Mouse (Mus musculus): ENCODE measurements at regions not wholly inside any gene's neighbourhood (a gene's known extent, or its start where the extent isn't known, plus 50 kb on each side); places are given as distances from the start of the nearest gene placed in this dataset.
A peak's percentile ranks its signal among the peaks of the same experiment; 100 is the strongest.
"Not testable (repeated sequence)": the region's sequence is repeated elsewhere in the genome, so short reads cannot be mapped to it uniquely, and the experiment has no call there.

DNA sequence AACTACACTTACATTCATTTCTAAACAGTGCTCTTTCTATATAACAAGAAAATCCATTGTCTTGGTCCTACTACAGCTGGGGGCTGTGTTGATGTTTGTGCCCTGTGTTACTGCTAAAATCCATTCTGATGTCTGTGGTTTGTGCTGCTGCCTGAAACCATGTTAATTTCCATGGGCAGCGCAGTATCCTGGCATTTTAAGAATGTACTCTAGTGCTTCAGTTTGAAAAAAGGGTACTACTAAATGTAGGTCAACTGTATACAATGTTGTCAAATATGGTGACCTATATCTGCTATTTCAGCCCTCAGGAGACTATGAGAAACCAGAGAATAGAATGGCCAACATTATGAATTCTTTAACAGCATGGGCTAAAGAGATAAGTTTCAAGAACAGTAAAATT is 1052.2 kb downstream of the Hace1 start:
- DNase-seq (ENCODE audit: low spot score in 2 of 2), result no peak

DNA sequence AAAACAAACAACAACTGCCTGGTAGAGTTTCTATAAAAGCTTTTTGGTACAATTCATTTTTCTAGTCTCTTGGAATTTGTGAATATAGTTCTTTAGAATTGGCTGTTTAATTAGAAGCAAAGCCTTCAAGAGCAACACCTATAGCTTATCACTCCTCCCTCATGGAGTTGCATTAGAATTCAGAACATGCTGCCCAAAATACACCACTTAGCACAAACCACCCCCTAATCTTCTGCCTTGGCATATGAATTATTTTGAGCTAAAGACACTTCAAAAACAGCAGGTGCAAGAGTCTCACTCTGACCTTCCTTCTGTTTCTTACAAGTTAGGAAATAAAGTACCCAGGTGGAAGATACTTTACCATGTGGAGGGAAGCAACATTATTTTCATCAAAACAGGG is 1085.4 kb downstream of the Hace1 start:
- no peak for DNase-seq (ENCODE audit: low spot score in 2 of 2)

DNA sequence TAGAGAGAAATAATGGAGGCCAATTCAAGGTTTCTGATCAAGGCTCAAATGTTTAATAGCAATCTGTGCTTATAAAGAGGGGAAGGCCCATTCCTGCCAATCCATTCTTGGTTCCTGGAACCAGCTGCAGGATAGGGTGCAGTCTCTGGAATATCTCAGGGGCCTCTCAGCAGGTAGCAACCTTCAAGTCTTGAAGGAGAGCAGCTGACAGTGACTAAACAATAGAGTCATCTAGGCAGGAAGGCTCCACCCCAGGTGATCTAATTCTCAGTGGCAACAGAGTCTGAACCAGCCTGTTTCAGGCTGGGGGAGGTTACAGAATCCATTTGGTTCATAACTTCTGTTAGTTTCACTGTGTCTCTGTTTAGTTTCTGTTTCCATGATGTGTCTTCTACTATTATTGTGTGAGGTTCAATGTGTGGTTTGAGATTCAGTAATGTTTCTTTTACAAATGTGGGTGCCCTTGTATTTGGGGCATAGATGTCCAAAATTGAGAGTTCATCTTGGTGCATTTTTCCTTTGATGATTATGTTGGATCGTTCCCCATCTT is 1112.3 kb downstream of the Hace1 start:
- DNase-seq (ENCODE audit: low spot score in 2 of 2), result not testable (repeated sequence)

DNA sequence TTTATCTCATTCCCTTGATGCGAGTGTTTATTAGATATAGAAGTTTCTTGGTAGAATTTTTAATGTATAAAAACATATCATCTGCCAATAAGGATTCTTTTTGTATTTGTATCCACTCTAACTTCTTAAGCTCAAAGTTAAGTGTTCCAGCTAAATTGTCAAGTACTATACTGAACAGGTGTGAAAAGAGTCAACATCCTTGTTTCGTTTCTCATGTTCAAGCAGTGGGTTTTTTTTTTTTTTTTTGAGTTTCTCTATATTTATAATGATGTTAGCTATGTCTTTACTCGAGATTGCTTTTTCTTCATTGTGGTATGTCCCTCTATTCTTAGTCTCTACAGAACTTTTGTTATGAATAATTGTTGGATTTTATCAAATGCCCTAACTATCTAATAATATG is 1115.0 kb downstream of the Hace1 start:
- DNase-seq (ENCODE audit: low spot score in 2 of 2), result no peak

DNA sequence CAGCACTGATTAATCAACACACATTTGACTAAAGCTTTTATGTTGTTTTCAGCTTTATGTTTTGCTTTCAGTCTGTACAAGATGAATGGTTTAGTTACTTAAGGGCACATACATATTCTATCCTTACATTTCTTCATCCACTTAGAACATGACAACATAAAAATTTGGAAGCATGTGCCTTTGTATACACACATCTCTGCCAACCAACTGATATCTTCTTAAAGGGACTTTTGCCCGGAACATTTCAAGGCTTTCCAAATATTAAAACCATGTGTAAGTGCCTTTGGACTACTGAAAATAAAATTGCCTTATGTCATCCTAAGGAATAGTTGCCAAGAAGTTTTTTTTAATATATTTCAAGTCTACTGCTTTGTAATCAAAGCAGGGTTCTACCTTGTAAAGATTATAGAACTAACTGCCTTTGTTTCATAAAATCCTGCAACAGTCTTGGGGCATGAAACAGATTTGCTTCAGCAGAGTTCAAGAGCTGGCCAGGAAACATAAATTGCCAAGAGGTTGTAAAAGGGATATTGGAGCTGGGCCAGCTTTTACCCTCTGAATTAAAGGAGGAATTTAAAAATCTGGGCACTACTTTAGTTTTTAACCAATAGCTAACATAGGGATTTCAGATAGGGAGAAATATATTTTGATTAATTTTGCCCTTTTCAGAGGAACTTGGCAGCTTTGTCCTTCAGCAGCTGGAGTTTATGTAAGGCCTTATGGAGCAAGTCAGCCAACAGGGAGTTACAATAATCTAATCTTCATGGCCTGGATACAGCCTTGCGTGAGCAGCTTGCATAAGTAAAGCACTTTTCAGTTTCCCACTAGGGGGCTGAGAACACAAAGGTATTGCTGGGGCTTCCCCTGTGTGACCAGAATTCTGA is 1120.0 kb downstream of the Hace1 start:
- peak in 1 of 2 experiments; percentile 20 for DNase-seq (ENCODE audit: low spot score in 2 of 2)

DNA sequence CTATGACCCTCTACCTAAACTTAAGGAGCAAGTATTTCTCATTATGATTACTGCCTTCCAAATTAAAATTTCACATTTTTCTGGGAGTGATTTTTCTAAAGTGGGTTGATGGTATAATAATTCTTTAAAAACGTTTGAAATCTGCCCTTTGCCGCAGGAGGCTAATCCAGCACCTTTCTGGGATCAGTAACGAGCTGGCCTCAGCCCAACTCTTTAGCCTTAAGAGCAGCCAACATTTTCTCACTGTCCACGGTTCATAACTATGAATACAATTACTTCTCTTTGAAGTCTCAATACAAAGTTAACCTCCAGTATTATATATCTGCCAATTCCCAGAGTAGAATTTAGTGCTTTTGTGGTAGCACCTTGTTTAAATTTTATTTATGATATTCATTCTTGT is 1123.6 kb downstream of the Hace1 start:
- DNase-seq (ENCODE audit: low spot score in 2 of 2), result no peak

DNA sequence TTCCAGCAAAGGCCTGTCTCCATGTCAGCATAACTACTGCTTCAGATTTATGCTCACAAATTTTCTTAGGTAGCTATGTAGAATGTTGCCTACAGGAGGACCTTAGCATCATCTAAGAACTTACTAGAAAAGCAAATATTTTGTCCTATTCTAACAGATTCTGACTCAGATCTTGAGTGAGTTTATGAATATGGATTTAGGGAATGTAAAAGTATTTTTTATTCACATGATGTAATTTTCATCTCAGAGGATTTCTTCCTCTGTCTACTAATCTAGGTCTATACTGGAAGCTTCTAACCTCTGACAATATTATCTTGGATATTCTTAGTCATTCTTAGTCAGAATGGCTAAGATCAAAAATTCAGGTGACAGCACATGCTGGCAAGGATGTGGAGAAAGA is 1130.4 kb downstream of the Hace1 start:
- not testable (repeated sequence) for DNase-seq (ENCODE audit: low spot score in 2 of 2)

DNA sequence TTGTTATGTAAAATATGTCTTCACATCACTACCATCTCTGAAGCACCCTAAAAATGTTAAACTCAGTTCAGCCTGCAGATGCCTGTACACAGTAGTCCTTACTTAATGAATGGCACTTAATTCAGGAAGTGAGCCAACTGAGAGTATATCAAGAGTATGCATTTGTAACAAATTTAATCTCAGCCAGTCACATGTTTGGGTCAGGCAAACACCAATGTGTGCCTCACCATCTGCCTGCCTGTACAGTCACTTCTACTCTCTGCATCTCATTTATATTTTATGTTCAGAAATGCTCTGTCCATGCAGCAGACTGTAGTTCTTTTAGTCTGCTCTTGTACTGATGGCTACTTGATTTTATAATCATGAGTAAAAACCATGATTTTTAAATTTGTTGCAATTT is 1135.1 kb downstream of the Hace1 start:
- no peak for DNase-seq (ENCODE audit: low spot score in 2 of 2)

DNA sequence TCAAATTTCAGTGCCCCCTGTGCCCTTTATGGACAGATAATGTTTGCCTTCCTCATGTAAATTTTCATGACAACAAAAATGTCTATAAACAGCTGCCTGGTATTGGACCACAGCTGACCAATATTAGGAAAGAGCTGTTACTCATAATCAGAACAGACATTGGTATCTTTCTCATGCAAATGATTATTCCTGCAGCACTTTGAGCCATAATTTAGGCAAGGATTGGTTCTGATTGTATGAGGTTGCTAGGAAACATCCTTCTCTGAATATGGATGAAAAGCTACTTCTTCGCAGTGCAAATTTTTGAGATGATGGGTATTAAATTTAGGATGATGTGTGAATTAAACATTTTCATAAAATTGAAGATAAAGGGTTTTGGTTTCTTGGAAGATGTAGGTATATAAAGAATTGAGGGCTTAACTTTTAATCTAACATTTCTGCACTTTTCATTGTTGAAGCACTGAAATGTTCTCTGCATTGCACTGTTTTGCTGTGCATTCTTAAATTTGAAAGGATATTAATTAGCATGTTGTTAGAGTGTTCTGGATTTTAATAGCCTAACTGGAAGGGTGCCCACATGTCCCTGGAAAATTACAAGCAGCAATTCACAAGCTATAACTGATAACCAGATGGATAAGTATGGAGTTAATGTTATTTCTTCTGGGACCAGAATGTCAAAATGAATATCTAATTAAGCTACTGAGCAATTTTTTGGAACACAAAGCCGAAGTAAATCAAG is 1140.9 kb downstream of the Hace1 start:
- no peak for DNase-seq (ENCODE audit: low spot score in 2 of 2)

DNA sequence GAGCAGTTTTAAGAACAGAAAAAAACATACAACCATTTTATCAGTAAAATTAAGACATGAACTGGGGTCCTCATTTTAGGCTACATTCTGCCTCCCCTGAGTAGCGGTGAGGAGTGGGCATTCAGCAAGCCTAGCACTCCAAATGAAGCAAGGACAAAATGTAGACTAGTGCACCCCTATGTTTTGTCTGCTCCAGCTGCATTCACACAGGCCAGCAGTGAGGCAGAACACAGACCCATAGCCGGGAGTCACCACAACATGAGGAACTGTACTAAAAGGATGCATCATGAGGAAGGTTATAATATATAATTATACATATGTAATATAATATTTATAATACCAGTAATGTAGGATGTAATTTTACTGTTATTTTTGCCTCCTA is 1141.5 kb downstream of the Hace1 start:
- no peak for DNase-seq (ENCODE audit: low spot score in 2 of 2)

DNA sequence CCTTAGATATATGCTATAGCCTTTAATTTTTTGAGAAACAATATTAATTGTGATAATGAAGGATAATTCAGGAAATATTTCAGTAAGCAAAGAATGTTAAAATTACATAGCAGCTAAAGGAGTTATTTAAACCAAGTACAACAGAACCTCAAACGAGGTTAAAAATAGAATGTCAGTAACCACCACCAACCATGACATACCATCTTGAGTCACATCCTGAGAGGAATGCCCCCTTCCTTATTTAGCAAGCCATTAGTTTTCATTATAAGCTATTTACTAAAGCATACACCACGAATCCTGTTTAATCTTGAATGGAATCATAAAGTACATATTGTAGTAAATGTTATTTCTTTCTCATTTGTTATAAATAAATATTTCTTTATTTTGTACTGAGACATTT is 1146.0 kb downstream of the Hace1 start:
- DNase-seq (ENCODE audit: low spot score in 2 of 2), result no peak

DNA sequence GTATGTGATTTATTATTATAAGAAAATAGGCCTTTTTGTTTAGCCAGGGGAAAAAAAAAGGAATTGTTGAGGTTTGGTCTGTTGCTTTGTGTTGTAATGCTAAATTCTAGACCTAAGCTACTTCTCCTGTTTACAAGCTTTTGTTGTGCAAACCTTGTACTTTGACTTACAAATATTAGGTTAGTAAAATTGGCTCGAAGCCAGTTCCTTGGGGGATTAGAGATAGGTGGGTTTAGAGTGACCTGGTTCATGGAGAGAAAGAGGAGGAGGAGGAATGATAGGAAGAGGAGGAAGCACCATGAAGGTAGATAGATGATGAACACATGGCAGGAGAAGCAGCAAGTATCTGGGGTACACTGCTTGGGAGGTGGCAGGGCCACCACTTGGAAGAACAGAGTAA is 1153.0 kb downstream of the Hace1 start:
- DNase-seq (ENCODE audit: low spot score in 2 of 2), result no peak

DNA sequence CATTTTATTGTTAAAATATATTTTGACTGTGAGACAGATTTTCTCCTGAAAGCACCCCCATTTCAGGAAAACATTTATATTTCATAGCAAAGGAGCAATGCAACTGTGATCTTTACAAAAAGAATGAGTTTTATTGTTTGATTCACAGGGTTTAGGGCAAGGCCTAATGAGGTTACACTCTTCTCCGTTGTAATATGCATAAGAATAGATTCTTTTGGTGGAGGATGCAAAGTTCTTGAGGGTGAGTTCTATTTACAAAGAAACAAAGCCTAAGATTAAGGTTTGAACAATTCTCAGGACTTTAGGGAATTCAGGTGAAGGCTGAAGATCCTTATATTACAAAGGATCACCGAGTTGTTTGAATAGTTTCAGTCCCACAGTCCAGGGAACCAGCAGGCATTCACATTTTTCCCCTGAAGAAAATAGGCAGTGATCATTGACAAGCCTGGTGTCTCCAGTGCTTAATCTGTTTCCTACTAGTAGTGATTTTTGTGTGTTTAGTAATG is 1156.2 kb downstream of the Hace1 start:
- DNase-seq (ENCODE audit: low spot score in 2 of 2), result no peak

DNA sequence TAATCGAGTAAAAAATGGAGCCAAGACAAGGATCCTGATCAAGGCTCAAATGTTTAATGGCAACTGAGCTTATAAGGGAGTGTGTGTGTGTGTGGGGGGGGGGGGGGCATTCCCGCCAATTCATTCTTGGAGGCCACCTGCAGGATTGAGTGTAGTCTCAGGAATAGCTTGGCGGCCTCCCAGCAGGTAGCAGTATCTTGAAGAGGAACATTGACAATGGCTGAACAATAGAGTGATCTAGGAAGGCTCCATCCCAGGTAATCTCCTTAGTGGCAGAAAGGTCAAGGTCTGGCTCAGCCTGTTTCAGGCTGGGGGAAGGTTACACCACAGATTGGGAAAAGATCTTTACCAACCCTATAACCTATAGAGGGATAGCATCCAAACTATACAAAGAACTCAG is 1163.5 kb downstream of the Hace1 start:
- no peak for DNase-seq (ENCODE audit: low spot score in 2 of 2)

DNA sequence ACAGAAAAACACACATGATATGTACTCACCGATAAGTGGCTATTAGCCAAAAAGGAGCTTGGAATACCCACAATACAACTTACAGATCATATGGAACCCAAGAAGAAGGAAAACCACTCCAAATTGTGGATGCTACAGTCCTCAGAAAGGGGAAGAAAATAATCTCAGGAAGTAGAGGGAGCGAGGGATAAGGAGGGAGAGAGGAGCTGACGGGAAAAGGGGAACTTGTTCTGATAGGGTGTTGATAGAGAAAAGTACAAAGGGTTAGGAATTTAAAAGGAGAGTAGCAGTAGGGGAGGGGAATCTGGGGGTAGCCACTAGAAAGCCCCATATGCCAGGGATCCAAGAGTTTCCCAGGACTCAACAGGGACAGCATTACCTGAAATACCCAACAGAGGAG is 1164.5 kb downstream of the Hace1 start:
- no peak for DNase-seq (ENCODE audit: low spot score in 2 of 2)

DNA sequence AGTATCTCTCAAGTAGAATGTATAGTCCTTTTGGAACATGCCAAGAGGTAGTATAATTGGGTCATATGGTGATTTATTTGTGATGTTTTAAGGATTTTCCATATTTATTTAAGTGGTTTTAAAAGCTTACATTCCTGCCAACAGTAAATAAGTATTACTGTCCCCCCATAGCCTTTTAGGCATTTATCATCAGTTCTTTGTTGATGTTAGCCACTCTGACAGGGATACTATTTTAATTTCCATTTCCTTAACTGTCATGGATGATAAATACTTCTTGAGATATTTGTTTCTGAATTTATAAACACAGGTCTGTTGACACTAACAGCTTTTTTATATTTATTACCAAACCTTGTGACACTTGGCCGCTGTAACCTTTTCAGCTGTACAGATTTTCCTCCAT is 1183.3 kb downstream of the Hace1 start:
- no peak for DNase-seq (ENCODE audit: low spot score in 2 of 2)

DNA sequence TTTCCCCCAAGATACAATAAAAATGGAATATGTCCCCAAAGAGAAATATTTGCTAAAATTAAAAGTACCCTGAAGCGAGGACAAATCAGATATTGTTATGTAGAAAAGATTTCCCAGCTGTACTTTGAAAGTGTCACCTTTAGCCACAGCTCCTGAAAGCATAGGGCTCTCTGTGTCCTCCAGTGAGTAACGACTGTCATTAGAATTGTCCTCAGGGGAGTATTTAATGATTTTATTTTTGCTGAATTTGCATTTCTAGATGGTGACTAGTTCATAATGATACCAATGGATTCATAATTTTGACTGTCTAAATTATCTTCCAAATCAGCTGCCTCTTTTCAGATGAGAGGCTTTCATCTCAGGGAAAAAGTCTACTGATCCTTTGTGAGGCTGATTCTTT is 1201.1 kb downstream of the Hace1 start:
- DNase-seq (ENCODE audit: low spot score in 2 of 2), result no peak

DNA sequence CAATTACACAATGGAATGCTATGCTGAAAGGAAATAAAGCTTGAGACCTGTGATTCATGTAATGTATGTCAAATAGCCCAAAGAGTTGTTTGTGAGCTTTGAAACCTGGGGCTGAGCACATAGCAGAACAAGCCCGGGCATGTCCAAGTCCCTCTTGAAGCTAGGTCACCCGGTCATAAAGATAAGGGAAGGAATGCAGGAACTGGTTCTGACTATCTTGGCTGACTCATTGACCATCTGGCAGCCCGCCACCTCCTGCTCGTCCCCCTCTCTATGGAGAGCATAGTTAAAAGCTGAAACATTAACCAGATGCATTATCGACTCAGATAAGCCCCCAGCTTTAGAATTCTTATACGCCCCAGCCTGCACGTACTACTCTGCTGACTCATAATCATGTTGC is 1208.1 kb downstream of the Hace1 start:
- peak; percentile 57 to 72 for DNase-seq (ENCODE audit: low spot score in 2 of 2)

DNA sequence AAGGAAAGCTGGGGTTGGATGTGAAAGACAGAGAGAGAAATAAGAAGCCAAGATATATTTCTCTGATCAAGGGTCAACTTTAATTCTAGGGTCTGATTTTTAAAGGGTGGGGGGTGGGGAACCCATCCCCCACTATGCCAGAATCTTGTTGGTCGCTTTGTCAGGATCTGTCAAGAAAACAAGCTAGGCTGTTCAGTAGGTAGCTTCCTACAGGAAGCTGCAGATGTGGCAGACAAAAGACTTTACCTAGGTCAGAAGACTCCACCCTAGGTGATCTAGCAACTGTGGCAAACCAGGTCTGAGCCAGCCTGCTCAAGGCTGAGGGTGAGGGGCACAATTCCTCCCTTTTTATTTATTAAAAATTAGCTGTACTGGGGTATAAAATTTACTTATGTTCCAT is 1236.6 kb downstream of the Hace1 start:
- DNase-seq (ENCODE audit: low spot score in 2 of 2), result no peak

DNA sequence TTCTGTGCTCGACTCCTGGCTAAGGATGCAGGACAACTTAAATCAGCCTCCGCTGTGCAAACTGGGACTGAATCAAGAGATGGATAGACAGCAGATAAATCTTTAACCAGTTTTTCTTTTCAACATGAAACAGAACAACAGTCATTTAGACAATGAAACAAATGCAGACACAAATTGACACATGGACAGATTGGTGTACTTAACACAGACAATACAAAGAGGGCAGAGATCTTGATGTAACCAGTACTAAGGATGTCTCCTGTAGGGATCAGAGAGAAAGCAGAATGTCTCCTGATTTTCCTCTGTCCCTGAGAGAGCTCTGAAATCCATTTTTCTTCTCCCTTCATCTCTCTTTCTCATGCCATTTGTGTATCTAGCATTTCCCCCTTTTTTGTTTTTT is 1241.5 kb downstream of the Hace1 start:
- no peak for DNase-seq (ENCODE audit: low spot score in 2 of 2)

DNA sequence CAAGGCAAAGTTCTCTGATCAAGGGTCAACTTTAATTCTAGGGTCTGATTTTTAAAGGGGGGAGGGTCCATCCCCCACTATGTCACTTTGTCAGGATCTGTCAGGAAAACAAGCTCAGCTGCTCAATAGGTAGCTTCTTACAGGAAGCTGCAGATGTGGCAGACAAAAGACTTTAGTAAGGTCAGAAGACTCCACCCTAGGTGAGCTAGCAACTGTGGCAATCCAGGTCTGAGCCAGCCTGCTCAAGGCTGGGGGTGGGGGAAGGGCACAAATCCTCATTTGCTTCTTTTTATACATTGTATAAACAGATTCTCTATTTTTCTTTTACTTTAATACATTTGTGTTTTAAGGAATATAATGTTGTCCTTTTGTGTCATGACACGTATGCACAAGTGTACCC is 1242.3 kb downstream of the Hace1 start:
- no peak for DNase-seq (ENCODE audit: low spot score in 2 of 2)

DNA sequence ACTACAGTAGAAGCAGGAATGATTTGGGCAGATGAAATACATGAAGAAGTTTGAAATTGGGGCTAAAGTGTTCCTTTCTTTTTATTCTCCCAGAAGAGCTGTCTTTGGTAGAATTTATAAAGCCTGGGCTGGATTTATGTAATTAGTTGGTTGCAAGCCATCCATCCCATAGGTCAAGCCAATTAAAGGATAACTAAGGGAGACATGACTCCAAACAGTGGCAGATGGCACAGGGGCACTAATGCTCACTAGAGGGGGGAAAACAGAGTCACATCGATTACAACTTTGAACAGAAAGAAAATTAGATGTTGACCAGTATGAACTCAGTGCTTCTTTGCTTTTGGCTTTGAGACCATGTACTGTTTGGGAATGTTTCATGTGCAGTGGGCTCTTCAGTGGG is 1246.2 kb downstream of the Hace1 start:
- DNase-seq (ENCODE audit: low spot score in 2 of 2), result no peak

DNA sequence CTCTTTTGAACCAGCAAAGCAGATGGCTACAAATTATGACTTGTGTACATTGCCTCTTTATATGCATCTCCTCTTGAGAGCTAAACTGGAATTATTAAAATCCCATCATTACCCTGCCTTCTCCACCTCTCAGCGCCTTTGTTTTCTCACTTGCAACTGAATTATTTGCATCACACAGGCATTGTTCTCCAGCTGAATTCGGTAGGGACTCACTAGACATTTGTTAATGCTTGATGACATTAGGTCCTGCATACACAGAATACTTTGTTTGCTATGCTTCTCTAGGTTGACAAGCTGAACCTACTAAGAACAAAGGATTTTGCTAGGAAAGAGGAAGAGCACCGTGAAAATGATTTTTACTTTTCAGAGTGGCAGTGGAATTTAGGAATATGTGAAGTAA is 1248.4 kb downstream of the Hace1 start:
- DNase-seq (ENCODE audit: low spot score in 2 of 2), result no peak

Measured in urinary bladder, postnatal 36 days (tissue).